Mouse (Mus musculus): ENCODE data around the gene Rrbp1. TPM values are rescaled to one million over a fixed set of nuclear protein-coding genes. Genes with fewer than 3 reads are reported as not detected.
A peak's percentile ranks its signal among the peaks of the same experiment; 100 is the strongest.

Gene Rrbp1
- polyA plus RNA-seq, 1 experiment from 2014 or later = 74.3 TPM

DNA sequence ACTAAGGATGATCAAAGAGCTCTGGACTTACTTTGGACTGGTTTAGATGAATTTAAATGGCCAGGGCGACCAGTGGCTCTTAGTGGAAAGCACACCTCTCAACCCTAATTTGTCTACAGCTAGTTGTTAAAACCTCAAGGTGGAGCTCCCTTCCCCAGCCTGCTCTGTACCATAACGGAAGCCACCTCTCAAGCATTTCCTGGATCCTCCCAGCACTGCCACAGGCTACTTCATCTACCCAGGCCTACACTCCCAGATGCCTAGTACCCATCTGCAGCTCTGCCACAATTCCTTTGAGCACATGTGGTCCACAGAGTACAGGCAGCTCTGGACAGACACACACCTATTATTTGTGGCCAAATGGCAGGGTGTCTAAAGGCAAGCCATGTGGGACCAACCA, 27.6 kb downstream of the Rrbp1 start:
- TF ChIP-seq CTCF (IDR thresholded peaks at IDR 0.05; ENCODE audit: low read depth) (no peak), EP300 (IDR thresholded peaks at IDR 0.05; ENCODE audit: low read depth) (no peak)
- no peaks in the 10 kb centered on the region for H3K9me3 ChIP-seq (ENCODE audit: low read length)
- H3K4me1 ChIP-seq (ENCODE audit: insufficient read depth) = peaks cover 8% of the 10 kb centered on the region
- no peak overlapping the region for H3K27ac ChIP-seq (ENCODE audit: low read depth)
- H3K4me2 ChIP-seq (ENCODE audit: low read depth, low read length) = no peak overlapping the region
- peaks cover 36% of the 10 kb centered on the region for H3K36me3 ChIP-seq (replicated peaks; ENCODE audit: insufficient read depth, low read length)
- no peak overlapping the region for H3K9ac ChIP-seq (replicated peaks)
- no peak overlapping the region for H3K4me3 ChIP-seq (ENCODE audit: low read depth, low read length)
- H3K27me3 ChIP-seq (ENCODE audit: insufficient read depth, low read length) = no peaks in the 10 kb centered on the region
- 49% methylated on average over 2 of the region's 2 CpGs for WGBS (ENCODE audit: insufficient replicate concordance)
- DNase-seq (no peak), ATAC-seq (no peak)

DNA sequence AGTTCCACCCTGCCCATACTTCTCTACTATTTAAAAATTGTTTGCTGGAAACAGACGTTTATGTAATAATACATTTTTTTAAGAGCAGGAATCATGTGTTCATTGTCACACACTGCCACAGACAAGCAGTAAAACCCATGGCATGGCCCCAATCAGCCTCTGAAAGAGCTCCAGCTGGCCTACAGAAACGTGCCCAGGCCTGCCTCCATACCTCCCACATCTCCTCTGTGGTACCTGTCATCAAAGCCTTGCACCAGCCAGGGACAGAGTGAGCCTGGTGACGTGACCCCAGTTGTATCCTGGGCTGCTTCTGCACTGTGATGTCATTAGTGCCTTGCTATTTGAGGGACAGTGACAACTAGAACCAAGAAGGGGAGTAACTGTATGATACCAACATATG, 28.2 kb downstream of the Rrbp1 start:
- H3K4me3 ChIP-seq (ENCODE audit: low read depth, low read length) = no peak overlapping the region
- no peaks in the 10 kb centered on the region for H3K9me3 ChIP-seq (ENCODE audit: low read length)
- ATAC-seq (no peak), DNase-seq (no peak)
- H3K36me3 ChIP-seq (replicated peaks; ENCODE audit: insufficient read depth, low read length) = peaks cover 35% of the 10 kb centered on the region
- no peak overlapping the region for H3K4me2 ChIP-seq (ENCODE audit: low read depth, low read length)
- no peak overlapping the region for H3K9ac ChIP-seq (replicated peaks)
- TF ChIP-seq EP300 (IDR thresholded peaks at IDR 0.05; ENCODE audit: low read depth) = no peak
- no peak for TF ChIP-seq CTCF (IDR thresholded peaks at IDR 0.05; ENCODE audit: low read depth)
- no peak overlapping the region for H3K27ac ChIP-seq (ENCODE audit: low read depth)
- peaks cover 11% of the 10 kb centered on the region for H3K4me1 ChIP-seq (ENCODE audit: insufficient read depth)
- 64% methylated on average over 3 of the region's 3 CpGs for WGBS (ENCODE audit: insufficient replicate concordance)
- H3K27me3 ChIP-seq (ENCODE audit: insufficient read depth, low read length) = no peaks in the 10 kb centered on the region

DNA sequence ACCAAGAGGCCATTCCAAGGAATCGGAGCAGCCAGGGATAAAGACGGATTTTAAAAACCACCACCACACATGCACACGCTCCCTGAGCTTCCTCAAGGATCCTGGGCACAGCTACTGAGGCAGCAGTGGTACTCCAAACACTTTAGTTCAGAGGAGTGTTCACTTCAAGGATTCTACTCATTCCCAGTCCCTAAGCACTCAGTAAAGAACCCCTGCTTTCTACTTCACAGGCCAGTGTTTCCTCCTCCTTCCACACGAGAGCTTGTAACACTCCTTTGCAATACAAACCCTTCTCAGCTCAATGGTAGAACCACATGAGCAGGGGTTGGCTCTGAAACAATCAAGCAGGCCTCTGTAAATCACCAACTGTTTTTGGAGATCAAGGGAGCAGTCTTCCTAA, 28.9 kb downstream of the Rrbp1 start:
- Histone ChIP-seq H3K9me3 (ENCODE audit: low read length) (no peaks in the 10 kb centered on the region), H3K4me2 (ENCODE audit: low read depth, low read length) (no peak overlapping the region), H3K4me3 (ENCODE audit: low read depth, low read length) (no peak overlapping the region), H3K36me3 (replicated peaks; ENCODE audit: insufficient read depth, low read length) (peaks cover 35% of the 10 kb centered on the region), H3K27ac (ENCODE audit: low read depth) (no peak overlapping the region), H3K27me3 (ENCODE audit: insufficient read depth, low read length) (no peaks in the 10 kb centered on the region), H3K4me1 (ENCODE audit: insufficient read depth) (peaks cover 13% of the 10 kb centered on the region), H3K9ac (replicated peaks) (no peak overlapping the region)
- ATAC-seq (no peak), DNase-seq (no peak)
- TF ChIP-seq CTCF (IDR thresholded peaks at IDR 0.05; ENCODE audit: low read depth) = no peak
- TF ChIP-seq EP300 (IDR thresholded peaks at IDR 0.05; ENCODE audit: low read depth) = no peak
- WGBS (ENCODE audit: insufficient replicate concordance) = 82% methylated on average over 4 of the region's 4 CpGs

DNA sequence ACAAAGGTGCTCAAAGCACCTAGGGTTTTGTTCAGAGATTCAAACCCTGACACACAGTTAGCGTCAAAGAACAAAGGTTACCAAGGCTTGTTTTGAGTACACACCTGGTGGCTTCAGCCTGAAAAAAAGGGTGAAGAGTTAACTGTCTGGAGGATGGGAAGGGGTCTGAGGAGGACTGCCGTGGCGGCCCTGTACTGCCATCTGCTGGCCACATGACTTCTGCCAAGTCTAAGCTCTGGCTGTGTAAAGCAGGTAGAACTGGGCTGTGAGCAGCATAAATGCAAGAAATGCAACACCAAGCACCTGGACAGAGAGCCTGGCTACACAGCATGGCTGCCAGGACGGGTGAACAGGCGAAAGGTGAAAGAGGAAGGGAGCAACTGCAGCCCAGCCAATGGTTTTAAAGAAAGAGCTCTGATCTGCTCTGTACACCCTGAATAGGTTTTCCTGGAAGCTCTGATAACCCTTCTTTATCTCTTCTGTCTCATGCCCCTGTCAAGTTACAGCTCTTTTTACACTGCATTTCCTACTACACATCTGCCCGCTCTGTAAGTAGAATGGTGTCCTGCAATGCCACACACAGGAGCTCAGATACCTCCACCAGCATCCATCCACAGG, 30.2 kb downstream of the Rrbp1 start:
- H3K27ac ChIP-seq (ENCODE audit: low read depth) = no peak overlapping the region
- H3K36me3 ChIP-seq (replicated peaks; ENCODE audit: insufficient read depth, low read length) = peaks cover 42% of the 10 kb centered on the region
- no peaks in the 10 kb centered on the region for H3K9me3 ChIP-seq (ENCODE audit: low read length)
- peaks cover 13% of the 10 kb centered on the region for H3K4me1 ChIP-seq (ENCODE audit: insufficient read depth)
- 32% methylated on average over 6 of the region's 6 CpGs for WGBS (ENCODE audit: insufficient replicate concordance)
- peak; percentile 78 for DNase-seq
- H3K9ac ChIP-seq (replicated peaks) = no peak overlapping the region
- H3K4me2 ChIP-seq (ENCODE audit: low read depth, low read length) = no peak overlapping the region
- no peaks in the 10 kb centered on the region for H3K27me3 ChIP-seq (ENCODE audit: insufficient read depth, low read length)
- TF ChIP-seq EP300 (IDR thresholded peaks at IDR 0.05; ENCODE audit: low read depth) (peak; percentile 59), CTCF (IDR thresholded peaks at IDR 0.05; ENCODE audit: low read depth) (peak; percentile 87)
- no peak overlapping the region for H3K4me3 ChIP-seq (ENCODE audit: low read depth, low read length)
- peak; percentile 61 for ATAC-seq

DNA sequence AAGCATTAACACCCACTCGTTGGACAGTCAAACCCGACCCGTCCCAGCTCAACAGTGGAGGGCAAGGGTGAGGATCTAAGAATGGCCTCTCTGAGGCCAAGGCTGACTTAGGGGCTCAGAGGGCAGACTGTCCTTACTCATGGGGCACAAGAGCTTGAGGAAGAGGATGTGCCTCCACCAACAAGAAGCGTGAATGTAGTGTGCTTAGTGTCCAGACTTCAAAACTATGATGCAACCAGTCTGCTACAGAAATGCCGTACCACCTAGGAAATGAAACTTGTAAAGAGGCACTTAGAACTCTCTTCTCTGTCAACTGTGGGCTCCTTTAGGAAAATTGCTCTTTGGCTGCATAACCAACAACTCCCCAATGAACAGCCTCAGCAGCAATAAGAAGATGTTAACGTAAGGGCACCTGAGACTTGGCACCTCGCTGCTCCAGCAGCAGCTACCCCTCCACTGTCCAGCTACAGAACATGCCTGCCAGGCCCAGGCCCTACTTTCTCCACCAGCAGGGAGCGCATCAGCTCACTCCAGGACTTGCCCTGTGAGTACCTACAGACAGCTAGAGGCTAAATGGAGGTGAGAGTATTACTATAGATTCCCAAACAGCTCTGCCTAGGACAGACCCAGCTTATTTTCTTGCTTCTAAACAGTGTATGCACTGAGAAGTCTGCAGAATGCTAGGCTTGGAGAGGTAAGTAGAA, 32.5 kb downstream of the Rrbp1 start:
- ATAC-seq (0 out of 2 replicates have a peak, but pooled peaks have one; percentile 23), DNase-seq (no peak)
- Histone ChIP-seq H3K9me3 (ENCODE audit: low read length) (no peaks in the 10 kb centered on the region), H3K27ac (ENCODE audit: low read depth) (0 out of 2 replicates have a peak overlapping the region, but pooled peaks have one; percentile 24), H3K9ac (replicated peaks) (no peak overlapping the region), H3K4me1 (ENCODE audit: insufficient read depth) (peaks cover 13% of the 10 kb centered on the region), H3K36me3 (replicated peaks; ENCODE audit: insufficient read depth, low read length) (peaks cover 41% of the 10 kb centered on the region), H3K27me3 (ENCODE audit: insufficient read depth, low read length) (no peaks in the 10 kb centered on the region), H3K4me2 (ENCODE audit: low read depth, low read length) (no peak overlapping the region), H3K4me3 (ENCODE audit: low read depth, low read length) (no peak overlapping the region)
- WGBS (ENCODE audit: insufficient replicate concordance) = 68% methylated on average over 8 of the region's 8 CpGs
- TF ChIP-seq EP300 (IDR thresholded peaks at IDR 0.05; ENCODE audit: low read depth) (no peak), CTCF (IDR thresholded peaks at IDR 0.05; ENCODE audit: low read depth) (peak; percentile 47)

DNA sequence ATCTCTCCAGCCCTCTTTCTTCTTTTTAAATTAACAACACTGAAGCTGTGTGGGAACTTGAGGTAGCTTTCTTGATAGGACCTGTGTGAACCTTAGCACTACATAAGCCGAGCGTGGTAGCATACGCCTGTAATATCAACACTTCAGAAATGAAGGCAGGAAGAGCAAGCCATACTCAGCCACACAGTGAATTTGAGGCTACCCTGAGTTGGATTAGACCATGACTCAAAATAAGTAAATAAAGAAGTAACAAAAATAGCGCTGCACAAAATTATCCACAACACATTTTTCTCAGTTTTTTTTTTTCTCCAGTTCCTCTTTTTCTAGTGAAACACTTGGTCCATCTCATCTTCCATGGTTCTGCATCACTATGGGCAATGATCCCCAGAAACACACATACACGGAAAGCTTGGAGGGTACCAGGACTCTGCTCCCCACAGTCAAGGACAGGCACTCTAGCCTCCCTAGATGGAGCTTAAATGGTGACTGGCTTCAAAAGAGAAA, 35.9 kb downstream of the Rrbp1 start:
- peaks cover 61% of the 10 kb centered on the region for H3K36me3 ChIP-seq (replicated peaks; ENCODE audit: insufficient read depth, low read length)
- 75% methylated on average over 5 of the region's 5 CpGs for whole genome bisulfite sequencing (ENCODE audit: insufficient replicate concordance)

More for the DNA sequence above, 35.9 kb downstream of the Rrbp1 start:
- ATAC-seq (no peak), DNase-seq (no peak)
- Histone ChIP-seq H3K27ac (ENCODE audit: low read depth) (no peak overlapping the region), H3K9ac (replicated peaks) (no peak overlapping the region), H3K4me3 (ENCODE audit: low read depth, low read length) (no peak overlapping the region), H3K27me3 (ENCODE audit: insufficient read depth, low read length) (no peaks in the 10 kb centered on the region), H3K4me1 (ENCODE audit: insufficient read depth) (peaks cover 13% of the 10 kb centered on the region), H3K4me2 (ENCODE audit: low read depth, low read length) (no peak overlapping the region), H3K9me3 (ENCODE audit: low read length) (no peaks in the 10 kb centered on the region)
- TF ChIP-seq CTCF (IDR thresholded peaks at IDR 0.05; ENCODE audit: low read depth) = no peak
